Mouse (Mus musculus) CD8-positive naive resting alpha-beta T cell, adult 57 days (primary cell): ENCODE data around the gene Six2. TPM values are rescaled to one million over a fixed set of nuclear protein-coding genes. Genes with fewer than 3 reads are reported as not detected.

Experiments used
- total RNA-seq: library from RNA; stranded (reverse); gene quantifications from one replicate; pipeline ENCODE4 v1.2.4, GENCODE M21; 2023

Gene Six2
- not detected for total RNA-seq

GRCm38 (mm10) chr17:85688236-85688910, at the start of gene Six2:
Six2 (minus strand) TSS chr17:85688274.

Other genes with a start within 250 kb of the Six2 start
- gene Six3, start 74.7 kb downstream of the Six2 start, total RNA-seq: not detected